In genomic region chr6:22493632-22494260, GRCm38 (mm10) we compare ENCODE assay signal across 8 mouse cellular contexts.
DNase-seq lines count a peak whose midpoint lies in the region; ATAC-seq lines count a peak whose summit lies in the region.

No protein-coding gene starts in this region.

- peak; percentile 13 for DNase-seq in adrenal gland, postnatal 10 days
- DNase-seq in adrenal gland, postnatal 25 days: no peak
- peak; percentile 35 to 61 for DNase-seq in right cerebral cortex, postnatal 10 days (ENCODE audit: low spot score in 2 of 2)
- no peak for DNase-seq in right cerebral cortex, postnatal 4 days
- peak; percentile 83 for DNase-seq in embryo, embryonic 10 days (ENCODE audit: low spot score)
- DNase-seq in hindbrain, embryonic 14.5 days (ENCODE audit: low spot score): peak; percentile 88
- DNase-seq in retina, postnatal 7 days (ENCODE audit: low read depth, low spot score): peak; percentile 51

- no peak overlapping the region for H3K4me2 ChIP-seq in hindbrain, embryonic 14.5 days (replicated peaks)
- H3K4me2 ChIP-seq in lung, embryonic 16.5 days (ENCODE audit: low read depth, low read length): no peak overlapping the region

- H3K36me3 ChIP-seq in hindbrain, embryonic 14.5 days (replicated peaks; ENCODE audit: control insufficient read depth, insufficient read depth): no peaks in the 10 kb centered on the region
- no peaks in the 10 kb centered on the region for H3K36me3 ChIP-seq in lung, embryonic 16.5 days (ENCODE audit: control insufficient read depth, insufficient read depth, low read length)

- H3K27me3 ChIP-seq in hindbrain, embryonic 14.5 days (ENCODE audit: control insufficient read depth, insufficient read depth, low read length): no peaks in the 10 kb centered on the region
- no peaks in the 10 kb centered on the region for H3K27me3 ChIP-seq in lung, embryonic 16.5 days (ENCODE audit: control insufficient read depth, insufficient read depth, low read depth, low read length)

- 45% methylated on average over 11 of the region's 11 CpGs for WGBS in hindbrain, embryonic 14.5 days
- 35% methylated on average over 11 of the region's 11 CpGs for WGBS in lung, embryonic 16.5 days

- no peaks in the 10 kb centered on the region for H3K9me3 ChIP-seq in hindbrain, embryonic 14.5 days (ENCODE audit: control insufficient read depth, low read length)
- no peaks in the 10 kb centered on the region for H3K9me3 ChIP-seq in lung, embryonic 16.5 days (ENCODE audit: control insufficient read depth, low read length)

- H3K9ac ChIP-seq in hindbrain, embryonic 14.5 days: no peak overlapping the region
- no peak overlapping the region for H3K9ac ChIP-seq in lung, embryonic 16.5 days (ENCODE audit: low read length)

- ATAC-seq in hindbrain, embryonic 14.5 days (ENCODE audit: low FRiP score): peak; percentile 48; the same call in 1 of the 2 replicates
- ATAC-seq in lung, embryonic 16.5 days (ENCODE audit: low read depth): peak; percentile 66; the same call in 1 of the 2 replicates

- H3K4me3 ChIP-seq in hindbrain, embryonic 14.5 days (replicated peaks; ENCODE audit: low read length): no peak overlapping the region
- no peak overlapping the region for H3K4me3 ChIP-seq in lung, embryonic 16.5 days (ENCODE audit: low read length)

- H3K4me1 ChIP-seq in hindbrain, embryonic 14.5 days (replicated peaks; ENCODE audit: control insufficient read depth, insufficient read depth, low read length): no peaks in the 10 kb centered on the region
- H3K4me1 ChIP-seq in lung, embryonic 16.5 days (replicated peaks; ENCODE audit: control insufficient read depth, insufficient read depth, low read length): no peaks in the 10 kb centered on the region

- no peak overlapping the region for H3K27ac ChIP-seq in hindbrain, embryonic 14.5 days
- no peak overlapping the region for H3K27ac ChIP-seq in lung, embryonic 16.5 days (ENCODE audit: low read length)

Comparison
In these comparisons a context has a peak if more than half of its experiments do, and no peak if none do; other contexts are left out.
1. DNase-seq: peak in adrenal gland, postnatal 10 days (single experiment), right cerebral cortex, postnatal 10 days (2 of 2), embryo, embryonic 10 days (single experiment), hindbrain, embryonic 14.5 days (single experiment) and retina, postnatal 7 days (single experiment); none in adrenal gland, postnatal 25 days (single experiment) and right cerebral cortex, postnatal 4 days (single experiment).